Mouse (Mus musculus): ENCODE measurements around the gene Slc6a20b. TPM values are rescaled to one million over a fixed set of nuclear protein-coding genes. Genes with fewer than 3 reads are reported as not detected.

Slc6a20b gene
- polyA plus RNA-seq, 1 experiment from 2014 or later, result 0.08 TPM

Other genes with a start within 250 kb of the Slc6a20b start
- gene Limd1, start 153.9 kb downstream of the Slc6a20b start, polyA plus RNA-seq (2014; fragmentation: Nextera tagmentation; extraction: Ambion mirVana), result 48.1 and 52.4 TPM in 2 replicates
- 52.4 and 56.3 TPM in 2 replicates for gene Sacm1l, start 102.8 kb downstream of the Slc6a20b start, polyA plus RNA-seq (2014; fragmentation: Nextera tagmentation; extraction: Ambion mirVana)
- gene Ccr9, start 45.9 kb upstream of the Slc6a20b start, polyA plus RNA-seq (2014; fragmentation: Nextera tagmentation; extraction: Ambion mirVana), result 0.08 TPM in 1 of 2 replicates, not detected in the other
- gene Slc6a20a, start 46.3 kb upstream of the Slc6a20b start, polyA plus RNA-seq (2014; fragmentation: Nextera tagmentation; extraction: Ambion mirVana), result 0.12 and 0.22 TPM in 2 replicates
- 46.6 and 52.5 TPM in 2 replicates for gene Lztfl1, start 85.1 kb upstream of the Slc6a20b start, polyA plus RNA-seq (2014; fragmentation: Nextera tagmentation; extraction: Ambion mirVana)
- gene Cxcr6, start 173.9 kb upstream of the Slc6a20b start, polyA plus RNA-seq (2014; fragmentation: Nextera tagmentation; extraction: Ambion mirVana), result 0.24 TPM in 1 of 2 replicates, not detected in the other
- 6.2 and 6.7 TPM in 2 replicates for gene Fyco1, start 219.3 kb upstream of the Slc6a20b start, polyA plus RNA-seq (2014; fragmentation: Nextera tagmentation; extraction: Ambion mirVana)
- not detected in 2 replicates for gene Xcr1, start 229.5 kb upstream of the Slc6a20b start, polyA plus RNA-seq (2014; fragmentation: Nextera tagmentation; extraction: Ambion mirVana)